Mouse (Mus musculus) lung, postnatal 0 days (tissue): ENCODE measurements around the gene D430042O09Rik. TPM values are rescaled to one million over a fixed set of nuclear protein-coding genes. Genes with fewer than 3 reads are reported as not detected.

Experiments
- ATAC-seq: fragments of 200-750 bp; cut with Nextera tagmentation; 2 replicates; pipeline ENCODE4 v1.8.0; 2017; ENCODE audit warnings: moderate library complexity
- DNase-seq: peaks from one replicate; pipeline ENCODE4 v3.0.0-alpha.2; 2016; ENCODE audit warnings: low spot score
- H3K27ac ChIP-seq: fragments of 300-500 bp; sonication (generic); 2 replicates; pipeline ENCODE4 v1.5.1; 2014; ENCODE audit warnings: antibody characterized with exemption, mild to moderate bottlenecking, low read length, mixed read lengths
- H3K27me3 ChIP-seq: fragments of 300-500 bp; sonication (generic); replicated peaks from 2 replicates; pipeline ENCODE4 v1.6.1; 2014; ENCODE audit warnings: low read length, mixed read lengths; ENCODE audit not compliant: insufficient read depth
- H3K36me3 ChIP-seq: fragments of 300-500 bp; sonication (generic); 2 replicates; pipeline ENCODE4 v1.6.1; 2014; ENCODE audit warnings: low read length, mixed read lengths; ENCODE audit not compliant: insufficient read depth
- H3K4me1 ChIP-seq: fragments of 300-500 bp; sonication (generic); 2 replicates; pipeline ENCODE4 v1.6.1; 2014; ENCODE audit warnings: antibody characterized with exemption, low read depth, low read length, mixed read lengths; ENCODE audit not compliant: insufficient read depth
- H3K4me2 ChIP-seq: fragments of 300-500 bp; sonication (generic); replicated peaks from 2 replicates; pipeline ENCODE4 v1.6.1; 2014; ENCODE audit warnings: low read depth, mild to moderate bottlenecking, low read length, moderate library complexity, mixed read lengths
- H3K4me3 ChIP-seq: fragments of 300-500 bp; sonication (generic); 2 replicates; pipeline ENCODE4 v1.5.1; 2014; ENCODE audit warnings: low read depth, low read length
- H3K9ac ChIP-seq: fragments of 300-500 bp; sonication (generic); replicated peaks from 2 replicates; pipeline ENCODE4 v1.6.1; 2014; ENCODE audit warnings: low read depth, mild to moderate bottlenecking
- H3K9me3 ChIP-seq: fragments of 300-500 bp; sonication (generic); 2 replicates; pipeline ENCODE4 v1.6.1; 2016; ENCODE audit warnings: low read length, mixed read lengths
- CTCF ChIP-seq: IDR thresholded peaks from 2 replicates; pipeline ENCODE4 v1.5.1; 2016; ENCODE audit warnings: antibody characterized with exemption, mild to moderate bottlenecking
- EP300 ChIP-seq: IDR thresholded peaks from 2 replicates; pipeline ENCODE4 v1.6.1; 2016; ENCODE audit warnings: antibody characterized with exemption, mild to moderate bottlenecking, control low read depth
- WGBS: fragments of 180-500 bp; shearing (Covaris S2); extraction: QIAGEN DNeasy Blood & Tissue Kit; methylation state at CpG from one replicate; pipeline ENCODE4 v1.1.7; 2014; 5-methylcytosine and 5-hydroxymethylcytosine counted together
- polyA plus RNA-seq: library from polyadenylated mRNA; unstranded; fragments of >200 nt; fragmentation: Nextera tagmentation; extraction: Ambion mirVana; gene quantifications from 2 replicates; pipeline ENCODE4 v1.2.1, GENCODE M21; 2015

Gene D430042O09Rik
- polyA plus RNA-seq, 1 experiment from 2014 or later: 5.8 TPM

DNA sequence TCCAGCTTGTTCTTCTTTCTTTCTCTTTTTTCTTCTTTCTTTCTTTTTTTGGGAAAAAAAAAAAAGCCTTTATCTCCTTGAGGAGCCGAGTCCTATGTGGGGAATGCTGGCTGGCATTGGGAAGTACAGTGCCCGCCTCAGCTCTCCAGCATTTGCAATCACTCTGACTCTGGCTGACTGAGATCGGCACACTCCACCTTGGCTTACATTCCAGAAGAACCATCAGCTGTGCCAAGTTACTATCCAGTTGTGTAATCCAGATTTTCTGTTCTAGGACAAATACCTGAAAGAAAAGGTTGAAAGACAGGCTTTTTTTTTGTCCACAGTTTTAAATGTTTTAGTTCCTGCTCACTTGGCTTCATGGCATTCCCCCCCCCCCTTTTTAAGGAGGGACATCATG is 100.5 kb downstream of the D430042O09Rik start:
- DNase-seq: peak; percentile 56
- no peak for TF ChIP-seq CTCF
- TF ChIP-seq EP300: no peak
- no peak overlapping the region for H3K4me2 ChIP-seq
- H3K27me3 ChIP-seq: no peaks in the 10 kb centered on the region
- H3K36me3 ChIP-seq: peaks cover 4% of the 10 kb centered on the region; the same call in 1 of the 2 replicates
- 60% methylated on average over 3 of the region's 3 CpGs for WGBS
- H3K27ac ChIP-seq: no peak overlapping the region; the same call in 1 of the 2 replicates
- ATAC-seq: peak; percentile 33; the same call in 1 of the 2 replicates
- no peak overlapping the region for H3K9ac ChIP-seq
- no peaks in the 10 kb centered on the region for H3K9me3 ChIP-seq
- no peak overlapping the region for H3K4me3 ChIP-seq
- H3K4me1 ChIP-seq: no peaks in the 10 kb centered on the region

GRCm38 (mm10) chr7:125812721-125813120 is 105.0 kb downstream of the D430042O09Rik start:
- Histone ChIP-seq H3K4me2 (no peak overlapping the region), H3K27me3 (no peaks in the 10 kb centered on the region), H3K4me1 (no peaks in the 10 kb centered on the region), H3K27ac (no peak overlapping the region), H3K9me3 (no peaks in the 10 kb centered on the region), H3K4me3 (no peak overlapping the region), H3K9ac (no peak overlapping the region), H3K36me3 (peaks cover 16% of the 10 kb centered on the region)
- 89% methylated on average over 8 of the region's 8 CpGs for WGBS
- DNase-seq: no peak
- TF ChIP-seq CTCF (no peak), EP300 (no peak)
- ATAC-seq: no peak

GRCm38 (mm10) chr7:125815733-125816132 is 108.0 kb downstream of the D430042O09Rik start:
- WGBS: 78% methylated on average over 3 of the region's 3 CpGs
- Histone ChIP-seq H3K4me1 (no peaks in the 10 kb centered on the region), H3K9me3 (no peaks in the 10 kb centered on the region), H3K27me3 (no peaks in the 10 kb centered on the region), H3K4me2 (no peak overlapping the region), H3K36me3 (peaks cover 16% of the 10 kb centered on the region), H3K4me3 (no peak overlapping the region), H3K27ac (no peak overlapping the region), H3K9ac (no peak overlapping the region)
- ATAC-seq: no peak
- DNase-seq: no peak
- TF ChIP-seq EP300 (no peak), CTCF (no peak)

DNA sequence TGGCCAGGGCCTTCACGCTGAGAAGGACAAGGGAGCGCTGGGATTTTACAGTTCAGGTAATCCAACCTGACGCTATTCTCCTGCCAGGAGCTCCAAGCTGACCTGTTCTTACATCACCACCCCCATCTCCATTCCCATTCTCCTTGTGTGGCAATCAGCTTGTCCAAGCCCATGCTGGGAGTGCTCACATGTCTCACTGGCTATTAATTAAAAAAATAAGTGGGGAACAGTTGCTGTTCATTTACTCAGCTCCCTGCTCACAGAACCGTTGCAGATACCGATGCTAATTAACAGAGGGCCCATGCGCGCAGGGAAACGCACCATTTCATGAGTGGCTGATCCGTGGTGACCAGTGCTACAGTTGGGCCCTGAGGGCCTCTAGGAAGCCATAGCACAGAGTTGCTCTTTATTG is 110.6 kb downstream of the D430042O09Rik start:
- Histone ChIP-seq H3K27me3 (no peaks in the 10 kb centered on the region), H3K36me3 (peaks cover 12% of the 10 kb centered on the region), H3K4me3 (no peak overlapping the region), H3K9ac (no peak overlapping the region), H3K4me2 (no peak overlapping the region), H3K4me1 (no peaks in the 10 kb centered on the region), H3K27ac (no peak overlapping the region), H3K9me3 (no peaks in the 10 kb centered on the region)
- WGBS: 88% methylated on average over 9 of the region's 9 CpGs
- TF ChIP-seq EP300 (no peak), CTCF (no peak)
- ATAC-seq (no peak), DNase-seq (no peak)

DNA sequence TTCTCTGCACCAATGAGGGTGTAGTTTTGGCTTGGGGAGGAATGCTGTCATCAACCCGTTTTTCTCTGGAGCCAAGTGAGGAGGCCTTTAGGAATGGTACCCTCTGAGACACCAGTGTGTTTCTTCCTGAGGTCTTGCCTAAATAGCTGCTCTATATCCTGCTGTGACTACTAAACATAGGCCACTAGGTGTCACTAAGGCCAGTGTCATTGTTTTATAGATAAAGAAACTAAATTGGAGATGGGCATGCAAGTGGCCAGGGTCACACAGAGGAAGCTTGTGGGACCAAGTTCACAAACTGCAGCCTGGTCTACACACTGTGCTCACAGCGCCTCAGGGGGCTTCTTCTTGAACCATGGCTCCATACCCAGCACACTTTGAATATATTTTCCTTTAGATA is 112.5 kb downstream of the D430042O09Rik start:
- no peaks in the 10 kb centered on the region for H3K27me3 ChIP-seq
- no peak overlapping the region for H3K9ac ChIP-seq
- DNase-seq: peak; percentile 47
- no peak overlapping the region for H3K4me2 ChIP-seq
- no peaks in the 10 kb centered on the region for H3K4me1 ChIP-seq
- 0 out of 2 replicates have a peak, but pooled peaks have one; percentile 17 for ATAC-seq
- H3K36me3 ChIP-seq: peaks cover 8% of the 10 kb centered on the region; the same call in 1 of the 2 replicates
- WGBS: 52% methylated on average over 2 of the region's 2 CpGs
- TF ChIP-seq CTCF (peak; percentile 59), EP300 (no peak)
- H3K27ac ChIP-seq: no peak overlapping the region
- no peaks in the 10 kb centered on the region for H3K9me3 ChIP-seq
- no peak overlapping the region for H3K4me3 ChIP-seq

GRCm38 (mm10) chr7:125826425-125826824 is 118.7 kb downstream of the D430042O09Rik start:
- Histone ChIP-seq H3K4me1 (peaks cover 6% of the 10 kb centered on the region), H3K4me2 (no peak overlapping the region), H3K36me3 (no peaks in the 10 kb centered on the region), H3K9ac (no peak overlapping the region), H3K9me3 (no peaks in the 10 kb centered on the region), H3K27ac (no peak overlapping the region), H3K4me3 (no peak overlapping the region), H3K27me3 (no peaks in the 10 kb centered on the region)
- WGBS: 39% methylated on average over 2 of the region's 2 CpGs
- no peak for DNase-seq
- ATAC-seq: no peak
- TF ChIP-seq CTCF (no peak), EP300 (no peak)

GRCm38 (mm10) chr7:125826887-125827286 is 119.2 kb downstream of the D430042O09Rik start:
- no peaks in the 10 kb centered on the region for H3K27me3 ChIP-seq
- no peak overlapping the region for H3K9ac ChIP-seq
- TF ChIP-seq EP300 (no peak), CTCF (no peak)
- no peaks in the 10 kb centered on the region for H3K9me3 ChIP-seq
- H3K27ac ChIP-seq: no peak overlapping the region
- no peaks in the 10 kb centered on the region for H3K36me3 ChIP-seq
- ATAC-seq (no peak; the same call in 1 of the 2 replicates), DNase-seq (no peak)
- H3K4me2 ChIP-seq: no peak overlapping the region
- H3K4me1 ChIP-seq: peaks cover 6% of the 10 kb centered on the region
- no peak overlapping the region for H3K4me3 ChIP-seq
- 63% methylated on average over 3 of the region's 3 CpGs for WGBS
